ENCODE assay signal across 18 mouse cellular contexts in the genomic region with DNA sequence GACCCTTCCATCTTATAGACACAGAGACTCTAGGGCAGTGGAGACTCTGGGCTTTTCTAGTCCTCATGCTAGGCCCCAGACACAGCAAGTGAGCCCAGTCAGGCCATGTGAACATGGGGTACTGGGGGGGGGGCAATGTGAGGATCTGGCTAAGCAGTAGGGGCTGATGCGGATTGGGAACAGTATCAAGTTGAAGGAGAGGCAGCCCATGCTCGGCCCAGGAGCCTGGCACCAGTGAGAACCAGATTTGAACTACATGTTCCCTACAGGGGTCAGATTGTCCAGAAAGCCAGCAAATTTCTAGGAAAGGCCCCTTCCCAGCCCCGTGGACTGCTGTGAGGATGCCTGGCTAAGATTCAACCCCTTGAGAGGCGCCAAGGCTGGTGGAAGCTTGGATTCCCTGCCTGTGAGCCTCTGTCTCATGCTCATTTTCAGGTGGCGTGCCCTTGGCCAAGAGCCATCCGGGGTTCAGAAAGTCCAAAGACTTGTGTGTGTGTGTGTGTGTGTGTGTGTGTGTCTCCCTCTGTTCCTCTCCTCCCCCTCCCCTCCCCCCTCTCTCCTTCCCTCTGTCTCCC. TPM values are rescaled to one million over a fixed set of nuclear protein-coding genes. Genes with fewer than 3 reads are reported as not detected.
A peak's percentile ranks its signal among the peaks of the same experiment; 100 is the strongest.
DNase-seq lines count a peak whose midpoint lies in the region; ATAC-seq and TF ChIP-seq lines count a peak whose summit lies in the region.
"Had no signal": no experiment of that assay in that cellular context is flagged by ENCODE, and none has a peak within 500 bp of the region (broad histone marks: within the 10 kb centered on the region; RNA-seq: fewer than 3 reads in every experiment).

No protein-coding gene starts in this region.

- ATAC-seq in forebrain, embryonic 14.5 days: no peak
- no peak for ATAC-seq in forebrain, embryonic 13.5 days
- ATAC-seq in kidney, embryonic 16.5 days (ENCODE audit: low FRiP score, low TSS enrichment): no peak
- 0 out of 2 replicates have a peak, but pooled peaks have one; percentile 11 for ATAC-seq in embryonic facial prominence, embryonic 14.5 days (ENCODE audit: low read depth)
- ATAC-seq: activated CD4-positive, CD25-positive, alpha-beta regulatory T cell, adult 4 months; Patski had no signal

- TF ChIP-seq CTCF in kidney, adult 2 months (conservative IDR thresholded peaks at IDR 0.05; ENCODE audit: insufficient read depth, insufficient read length, low read depth, low read length): no peak

- no peaks in the 10 kb centered on the region for H3K9me3 ChIP-seq in forebrain, embryonic 14.5 days (replicated peaks; ENCODE audit: control insufficient read depth, low read length)
- no peaks in the 10 kb centered on the region for H3K9me3 ChIP-seq in forebrain, embryonic 13.5 days (replicated peaks)
- H3K9me3 ChIP-seq in kidney, embryonic 16.5 days (ENCODE audit: low read length): no peaks in the 10 kb centered on the region
- H3K9me3 ChIP-seq in embryonic facial prominence, embryonic 14.5 days (ENCODE audit: control insufficient read depth, low read length): no peaks in the 10 kb centered on the region
- H3K9me3 ChIP-seq in limb, embryonic 10.5 days (replicated peaks): no peaks in the 10 kb centered on the region
- H3K9me3 ChIP-seq: embryonic facial prominence, embryonic 13.5 days; midbrain, embryonic 12.5 days had no signal

- no peak for TF ChIP-seq POLR2A in kidney, adult 2 months (IDR thresholded peaks at IDR 0.05; ENCODE audit: low read depth, low read length)

- H3K27me3 ChIP-seq in forebrain, embryonic 14.5 days (replicated peaks; ENCODE audit: control insufficient read depth, insufficient read depth, low read length): no peaks in the 10 kb centered on the region
- H3K27me3 ChIP-seq in forebrain, embryonic 13.5 days: no peaks in the 10 kb centered on the region
- no peaks in the 10 kb centered on the region for H3K27me3 ChIP-seq in kidney, adult 2 months (replicated peaks; ENCODE audit: control insufficient read depth, insufficient read depth, low read length)
- H3K27me3 ChIP-seq in kidney, embryonic 16.5 days (ENCODE audit: insufficient read depth, low read length): no peaks in the 10 kb centered on the region
- H3K27me3 ChIP-seq in embryonic facial prominence, embryonic 14.5 days (replicated peaks; ENCODE audit: control insufficient read depth, insufficient read depth, low read length): no peaks in the 10 kb centered on the region
- H3K27me3 ChIP-seq in limb, embryonic 10.5 days (ENCODE audit: low read depth, poor library complexity, severe bottlenecking): no peaks in the 10 kb centered on the region
- H3K27me3 ChIP-seq: embryonic facial prominence, embryonic 13.5 days; midbrain, embryonic 12.5 days had no signal

- 63% methylated on average over 6 of the region's 6 CpGs for whole genome bisulfite sequencing in forebrain, embryonic 14.5 days
- WGBS in forebrain, embryonic 13.5 days: 61% methylated on average over 6 of the region's 6 CpGs
- WGBS in kidney, adult 2 months: 52% methylated on average over 6 of the region's 6 CpGs
- WGBS in kidney, embryonic 16.5 days: 72% methylated on average over 6 of the region's 6 CpGs
- 37% methylated on average over 5 of the region's 6 CpGs for WGBS in embryonic facial prominence, embryonic 14.5 days
- 66% methylated on average over 6 of the region's 6 CpGs for whole genome bisulfite sequencing in limb, embryonic 10.5 days

- H3K36me3 ChIP-seq in forebrain, embryonic 14.5 days (ENCODE audit: control insufficient read depth, insufficient read depth, low read length): no peaks in the 10 kb centered on the region
- H3K36me3 ChIP-seq in forebrain, embryonic 13.5 days (ENCODE audit: poor library complexity, severe bottlenecking): no peaks in the 10 kb centered on the region
- H3K36me3 ChIP-seq in kidney, adult 2 months (ENCODE audit: control insufficient read depth, insufficient read depth, low read length): no peaks in the 10 kb centered on the region
- no peaks in the 10 kb centered on the region for H3K36me3 ChIP-seq in kidney, embryonic 16.5 days (ENCODE audit: insufficient read depth, low read length)
- no peaks in the 10 kb centered on the region for H3K36me3 ChIP-seq in embryonic facial prominence, embryonic 14.5 days (ENCODE audit: control insufficient read depth, insufficient read depth, low read length)
- H3K36me3 ChIP-seq in limb, embryonic 10.5 days: no peaks in the 10 kb centered on the region
- H3K36me3 ChIP-seq: embryonic facial prominence, embryonic 13.5 days; midbrain, embryonic 12.5 days had no signal

- DNase-seq in forebrain, embryonic 14.5 days (ENCODE audit: low spot score): peak; percentile 6
- peak; percentile 71 for DNase-seq in kidney, adult 2 months
- DNase-seq in embryonic facial prominence, embryonic 14.5 days (ENCODE audit: low spot score): peak; percentile 17
- DNase-seq in limb, embryonic 10.5 days (ENCODE audit: low spot score): no peak
- DNase-seq in urinary bladder, postnatal 10 days (ENCODE audit: low spot score): no peak
- DNase-seq: adrenal gland, postnatal 25 days; B cell, adult 2 months; gastrocnemius, postnatal 14 days; heart, adult 2 months; lung, adult 2 months; thymus, postnatal 25 days had no signal

- H3K4me2 ChIP-seq in forebrain, embryonic 14.5 days (ENCODE audit: low read length): no peak overlapping the region
- H3K4me2 ChIP-seq in forebrain, embryonic 13.5 days: no peak overlapping the region
- H3K4me2 ChIP-seq in kidney, embryonic 16.5 days (replicated peaks; ENCODE audit: low read depth, low read length): no peak overlapping the region
- H3K4me2 ChIP-seq in embryonic facial prominence, embryonic 14.5 days (ENCODE audit: low read depth, low read length): no peak overlapping the region
- H3K4me2 ChIP-seq: embryonic facial prominence, embryonic 13.5 days; midbrain, embryonic 12.5 days had no signal

- no peak overlapping the region for H3K9ac ChIP-seq in forebrain, embryonic 14.5 days (ENCODE audit: low read length)
- no peak overlapping the region for H3K9ac ChIP-seq in forebrain, embryonic 13.5 days
- no peak overlapping the region for H3K9ac ChIP-seq in kidney, embryonic 16.5 days (replicated peaks; ENCODE audit: low read length)
- H3K9ac ChIP-seq in embryonic facial prominence, embryonic 14.5 days (ENCODE audit: low read depth, low read length): no peak overlapping the region
- H3K9ac ChIP-seq: embryonic facial prominence, embryonic 13.5 days; midbrain, embryonic 12.5 days had no signal

- H3K4me1 ChIP-seq in forebrain, embryonic 14.5 days (ENCODE audit: control insufficient read depth, insufficient read depth, low read length): no peaks in the 10 kb centered on the region
- H3K4me1 ChIP-seq in forebrain, embryonic 13.5 days: peaks cover 8% of the 10 kb centered on the region
- no peaks in the 10 kb centered on the region for H3K4me1 ChIP-seq in kidney, adult 2 months (ENCODE audit: control insufficient read depth, insufficient read depth, low read length)
- 0 out of 2 replicates have a peak, but pooled peaks cover 4% of the 10 kb centered on the region for H3K4me1 ChIP-seq in kidney, embryonic 16.5 days (ENCODE audit: insufficient read depth, low read length)
- peaks cover 10% of the 10 kb centered on the region for H3K4me1 ChIP-seq in embryonic facial prominence, embryonic 14.5 days (ENCODE audit: control insufficient read depth, insufficient read depth, low read length)
- H3K4me1 ChIP-seq in limb, embryonic 10.5 days: peaks cover 35% of the 10 kb centered on the region

- H3K4me3 ChIP-seq in forebrain, embryonic 14.5 days (ENCODE audit: low read depth, low read length): no peak overlapping the region
- no peak overlapping the region for H3K4me3 ChIP-seq in forebrain, embryonic 13.5 days
- H3K4me3 ChIP-seq in kidney, adult 2 months (ENCODE audit: insufficient read depth, low read depth, low read length): no peak overlapping the region
- no peak overlapping the region for H3K4me3 ChIP-seq in kidney, embryonic 16.5 days (ENCODE audit: low read length)
- no peak overlapping the region for H3K4me3 ChIP-seq in embryonic facial prominence, embryonic 14.5 days (ENCODE audit: low read depth, low read length)
- no peak overlapping the region for H3K4me3 ChIP-seq in limb, embryonic 10.5 days
- H3K4me3 ChIP-seq: embryonic facial prominence, embryonic 13.5 days; heart, adult 2 months; midbrain, embryonic 12.5 days had no signal

- H3K27ac ChIP-seq in forebrain, embryonic 14.5 days (ENCODE audit: low read depth, low read length): no peak overlapping the region
- H3K27ac ChIP-seq in forebrain, embryonic 13.5 days: no peak overlapping the region
- H3K27ac ChIP-seq in kidney, adult 2 months (ENCODE audit: insufficient read depth, low read depth, low read length): no peak overlapping the region
- H3K27ac ChIP-seq in kidney, embryonic 16.5 days (ENCODE audit: low read length): no peak overlapping the region
- H3K27ac ChIP-seq in embryonic facial prominence, embryonic 14.5 days (replicated peaks; ENCODE audit: low read depth, low read length): no peak overlapping the region; the same call in 1 of the 2 replicates
- H3K27ac ChIP-seq in limb, embryonic 10.5 days: peak overlapping the region; percentile 79
- H3K27ac ChIP-seq: embryonic facial prominence, embryonic 13.5 days; heart, adult 2 months; macrophage; midbrain, embryonic 12.5 days had no signal

RNA-seq across cellular contexts. Expression of gene Isg20, which starts 45.4 kb away (rescaled TPM):
- 0.65 and 1.6 TPM in 2 replicates for polyA plus RNA-seq in forebrain, embryonic 14.5 days (2014; fragmentation: Nextera tagmentation; extraction: Ambion mirVana)
- 0.52 TPM in 1 of 2 replicates, not detected in the other for polyA plus RNA-seq in forebrain, embryonic 13.5 days (2015; fragmentation: Nextera tagmentation; extraction: Ambion mirVana)
- polyA plus RNA-seq in kidney, adult 2 months (2012; rRNA removed): 10.9 and 12.5 TPM in 2 replicates
- polyA plus RNA-seq in kidney, embryonic 16.5 days (2015; fragmentation: Nextera tagmentation; extraction: Ambion mirVana): 3.0 TPM in 2 replicates
- polyA plus RNA-seq in embryonic facial prominence, embryonic 14.5 days (2014; fragmentation: Nextera tagmentation; extraction: Ambion mirVana): 3.4 and 5.1 TPM in 2 replicates
- polyA plus RNA-seq in limb, embryonic 10.5 days (2016; fragmentation: Nextera tagmentation; extraction: Ambion mirVana): 0.61 and 0.82 TPM in 2 replicates

Comparison
In these comparisons a context has a peak if more than half of its experiments do, and no peak if none do; other contexts are left out.
1. DNase-seq: peak in forebrain, embryonic 14.5 days (single experiment), kidney, adult 2 months (single experiment) and embryonic facial prominence, embryonic 14.5 days (single experiment); none in limb, embryonic 10.5 days (single experiment) and urinary bladder, postnatal 10 days (single experiment).